Mouse (Mus musculus) embryo, embryonic 11.5 days (tissue): ENCODE results near the gene Gimap8.
"Not testable (repeated sequence)": the region's sequence is repeated elsewhere in the genome, so short reads cannot be mapped to it uniquely, and the experiment has no call there.

Experiments used
- DNase-seq: peaks from one replicate; pipeline ENCODE4 v3.0.0-alpha.2; 2012; ENCODE audit warnings: low read depth, low spot score

Gimap8 gene

DNA sequence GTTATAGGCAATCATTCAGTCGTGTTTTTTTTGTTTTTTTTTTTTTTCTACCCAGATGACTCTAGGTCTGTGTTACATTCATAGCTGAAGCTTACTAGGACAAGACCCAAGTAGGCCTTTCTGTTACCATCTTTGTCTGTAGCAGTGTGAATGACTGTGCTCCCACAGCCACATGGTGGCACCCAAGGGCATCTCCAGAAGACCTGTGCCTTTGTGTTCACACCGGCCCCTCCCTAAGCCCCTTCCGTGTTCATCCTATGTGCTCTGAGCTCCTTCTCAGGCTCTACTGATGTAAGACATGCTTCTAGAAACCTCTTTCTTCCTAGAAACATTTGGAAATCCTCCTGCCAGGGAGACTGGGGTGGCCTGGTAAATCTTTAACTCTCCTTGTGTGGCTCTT lies at the start of gene Gimap8:
Gene Gimap8, plus strand, starts transcription at position 240 of the 400 bp plus-strand sequence.
- no peak for DNase-seq

DNA sequence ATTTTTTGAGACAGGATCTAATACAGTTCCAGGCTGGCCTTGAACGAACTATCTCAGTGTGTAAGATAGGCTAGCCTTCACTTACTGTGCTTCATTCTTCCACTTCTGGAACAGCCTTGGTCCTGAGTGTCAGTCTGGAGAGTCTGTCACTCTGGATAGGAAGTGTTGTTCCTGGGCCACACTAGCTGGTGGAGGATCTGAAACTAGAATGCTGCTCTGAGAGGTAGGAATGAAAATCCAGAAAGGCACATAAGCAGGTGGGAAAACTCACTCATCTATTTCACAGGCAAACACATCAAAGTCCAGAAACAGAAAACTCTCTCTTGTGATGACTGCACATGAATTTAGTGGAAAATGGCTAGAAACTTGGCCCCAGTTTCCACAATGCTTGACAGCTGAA lies 46.4 kb upstream of the Gimap8 start:
- DNase-seq, result no peak

DNA sequence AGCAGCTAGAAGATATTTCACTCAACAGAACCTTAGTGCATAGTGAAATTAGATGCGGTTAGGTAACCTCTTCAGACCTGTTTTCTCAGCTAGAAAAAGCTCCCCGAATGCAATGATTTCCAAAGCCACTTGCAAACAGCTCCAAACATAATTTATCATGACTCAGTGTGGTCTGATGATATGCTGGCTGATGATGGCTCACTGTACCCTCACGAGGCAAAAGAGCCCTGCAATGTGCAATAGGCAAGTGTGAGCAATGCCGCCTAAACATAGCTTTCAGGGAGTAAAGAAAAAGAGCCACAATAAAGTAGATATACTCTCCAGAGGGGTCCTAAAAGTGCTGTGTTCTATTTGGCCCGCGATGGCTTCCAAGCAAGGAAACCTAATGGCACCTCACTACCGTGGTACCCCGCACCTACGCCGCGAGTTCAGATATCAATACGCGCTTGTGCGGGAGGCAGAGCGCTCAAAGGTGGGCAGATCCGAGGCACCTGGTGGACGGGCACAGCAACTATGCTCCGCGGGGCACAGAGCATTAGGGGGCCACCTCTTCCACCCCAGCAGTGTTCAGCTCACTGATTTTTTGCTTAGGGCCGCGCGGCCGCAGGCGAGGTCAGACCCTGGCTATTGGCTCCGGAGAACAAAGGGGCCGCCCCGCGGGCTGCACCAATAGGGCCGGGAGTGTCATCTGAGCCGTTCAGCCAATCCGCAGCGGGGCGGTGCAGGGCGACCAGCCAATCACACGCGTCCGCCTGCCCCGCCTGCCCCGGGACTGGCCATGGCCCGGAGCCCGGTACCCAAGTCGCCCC lies 45.6 kb upstream of the Gimap8 start, which contains the start of gene Zfp775:
Gene Zfp775, plus strand, starts transcription at position 793 of the 809 bp plus-strand sequence.
- DNase-seq, result peak; percentile 90

DNA sequence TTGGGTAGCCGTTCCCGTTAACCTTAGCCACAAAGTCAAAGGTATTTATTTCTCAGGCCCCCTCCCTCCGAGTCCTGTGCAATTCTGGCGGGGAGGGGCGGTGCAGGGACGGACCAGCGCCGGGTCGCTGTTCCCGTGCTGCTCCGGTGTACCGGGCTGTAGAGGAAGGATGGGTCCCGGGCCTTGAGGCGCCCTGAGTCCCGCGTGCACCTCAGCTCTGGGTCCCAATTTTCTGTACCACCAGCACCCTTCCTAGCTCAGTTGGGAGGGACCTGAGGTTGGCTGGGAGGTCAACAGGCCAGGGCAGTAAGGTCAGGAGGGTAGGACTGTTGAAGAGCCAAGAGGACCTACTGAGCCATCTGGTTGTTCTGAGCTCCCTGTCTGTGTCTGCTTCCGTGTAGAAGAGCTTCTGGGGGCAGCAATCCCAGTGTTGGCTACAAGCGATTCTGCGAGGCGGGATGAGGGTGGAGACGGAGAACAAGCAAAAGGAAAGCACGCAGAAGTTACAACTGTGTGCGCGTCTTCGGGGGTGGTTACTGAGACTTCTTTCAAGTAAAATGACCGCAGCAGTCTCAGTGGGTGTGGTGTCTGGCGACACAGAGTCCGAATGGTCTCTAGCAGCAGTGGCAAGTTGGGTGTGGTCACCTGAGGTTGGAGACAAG lies 44.8 kb upstream of the Gimap8 start:
- DNase-seq, result no peak

- no peak for DNase-seq
Observed at GRCm38 (mm10) chr6:48608124-48608523, 38.9 kb upstream of the Gimap8 start.

DNA sequence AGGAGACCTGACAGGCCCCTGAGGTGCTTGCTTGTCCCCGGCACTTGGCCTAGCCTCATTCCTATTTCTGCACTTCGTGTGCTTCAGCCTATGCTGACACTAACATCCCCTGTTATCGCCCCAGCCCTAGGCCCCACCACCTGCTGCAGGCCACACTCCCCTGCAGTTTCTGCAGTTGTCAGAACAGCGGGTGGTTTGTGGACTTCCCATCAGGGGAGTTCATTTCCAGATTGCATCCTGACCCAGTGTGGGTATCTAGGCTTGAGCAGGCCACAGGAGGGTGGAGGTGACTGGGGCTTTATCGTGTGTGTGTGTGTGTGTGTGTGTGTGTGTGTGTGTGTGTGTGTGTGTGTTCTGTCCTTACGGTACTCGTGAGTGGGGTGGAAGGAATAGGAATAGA lies 37.5 kb upstream of the Gimap8 start:
- no peak for DNase-seq

DNA sequence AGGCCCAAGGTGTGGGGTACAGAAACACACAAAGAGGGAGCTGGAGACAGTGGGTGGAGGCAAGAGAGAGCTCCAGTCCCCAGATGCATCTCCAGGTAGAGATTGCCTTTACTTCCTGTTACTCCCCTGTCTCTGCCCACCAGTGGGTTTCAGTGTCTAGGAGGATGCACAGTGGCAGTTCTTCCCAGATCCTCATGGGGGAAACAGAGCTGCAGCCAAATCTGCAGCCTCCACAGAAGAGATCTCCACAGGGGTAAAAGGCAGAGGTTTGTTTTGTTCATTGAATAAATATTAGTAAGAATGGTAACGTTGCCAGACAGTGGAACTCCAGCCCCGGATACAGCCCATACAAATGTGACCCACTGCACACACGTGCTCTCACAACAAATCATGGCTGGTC lies 36.4 kb upstream of the Gimap8 start:
- no peak for DNase-seq

- no peak for DNase-seq
Observed at GRCm38 (mm10) chr6:48613464-48613863, 33.6 kb upstream of the Gimap8 start.

GRCm38 (mm10) chr6:48614756-48615155 lies 32.3 kb upstream of the Gimap8 start:
- no peak for DNase-seq

DNA sequence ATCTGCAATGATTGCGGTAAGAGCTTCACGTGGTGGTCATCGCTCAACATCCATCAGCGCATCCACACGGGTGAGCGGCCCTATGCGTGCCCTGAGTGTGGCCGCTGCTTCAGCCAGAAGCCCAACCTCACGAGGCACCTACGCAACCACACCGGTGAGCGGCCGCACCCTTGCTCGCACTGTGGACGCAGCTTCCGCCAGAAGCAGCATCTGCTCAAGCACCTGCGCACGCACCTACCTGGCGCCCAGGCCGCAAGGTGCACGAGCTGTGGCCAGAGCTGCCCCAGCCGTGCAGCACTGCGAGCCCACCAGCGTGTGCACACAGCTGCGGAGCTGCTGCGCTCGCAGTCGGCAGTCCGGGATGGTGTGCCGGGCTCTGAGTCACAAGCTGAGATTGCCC lies 27.0 kb upstream of the Gimap8 start:
- DNase-seq, result no peak

DNA sequence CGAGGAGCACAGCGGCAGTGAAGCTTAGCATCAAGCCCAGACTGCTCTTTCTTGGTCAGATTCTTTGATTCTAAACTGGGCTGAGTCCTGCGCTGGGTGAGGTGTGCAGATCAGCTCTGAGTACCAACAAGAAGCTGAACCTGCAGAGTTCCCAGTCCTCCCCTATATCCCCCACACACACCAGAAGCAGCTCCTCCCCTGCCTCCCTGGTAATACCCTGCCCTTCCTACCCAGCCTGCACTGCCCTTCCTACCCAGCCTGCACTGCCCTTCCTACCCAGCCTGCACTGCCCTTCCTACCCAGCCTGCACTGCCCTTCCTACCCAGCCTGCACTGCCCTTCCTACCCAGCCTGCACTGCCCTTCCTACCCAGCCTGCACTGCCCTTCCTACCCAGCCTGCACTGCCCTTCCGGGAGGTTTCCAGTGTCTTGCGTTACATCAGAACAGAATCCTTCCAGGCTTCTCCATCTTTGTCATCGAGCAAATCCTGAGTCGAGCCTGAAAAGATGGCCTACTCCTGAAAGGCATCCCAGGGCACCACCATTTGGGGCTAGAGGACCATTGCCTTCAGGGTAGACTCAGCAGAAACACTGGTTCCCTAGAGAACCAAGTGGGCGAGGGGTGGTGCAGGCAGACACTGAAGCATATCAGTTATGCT lies 24.7 kb upstream of the Gimap8 start:
- not testable (repeated sequence) for DNase-seq

DNA sequence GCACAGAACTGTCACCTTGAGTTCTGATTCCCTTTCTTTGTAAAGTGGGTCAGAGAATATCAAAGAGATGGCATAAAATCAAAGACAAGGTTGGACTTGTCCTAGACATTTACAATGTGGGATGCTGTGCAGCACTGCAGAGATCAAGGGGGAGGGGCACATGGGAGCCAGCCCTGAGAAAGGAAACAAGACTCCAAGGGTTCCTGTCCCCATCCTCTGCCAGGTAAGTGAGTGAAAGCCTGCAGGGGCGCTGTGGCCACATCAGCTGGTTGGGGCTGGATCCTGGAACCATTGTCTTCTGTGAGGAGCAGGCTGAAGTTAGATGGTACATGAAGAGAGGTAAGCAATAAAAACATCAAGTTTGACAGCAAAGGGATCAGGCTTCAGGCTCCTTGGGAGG lies 23.6 kb upstream of the Gimap8 start:
- no peak for DNase-seq

DNA sequence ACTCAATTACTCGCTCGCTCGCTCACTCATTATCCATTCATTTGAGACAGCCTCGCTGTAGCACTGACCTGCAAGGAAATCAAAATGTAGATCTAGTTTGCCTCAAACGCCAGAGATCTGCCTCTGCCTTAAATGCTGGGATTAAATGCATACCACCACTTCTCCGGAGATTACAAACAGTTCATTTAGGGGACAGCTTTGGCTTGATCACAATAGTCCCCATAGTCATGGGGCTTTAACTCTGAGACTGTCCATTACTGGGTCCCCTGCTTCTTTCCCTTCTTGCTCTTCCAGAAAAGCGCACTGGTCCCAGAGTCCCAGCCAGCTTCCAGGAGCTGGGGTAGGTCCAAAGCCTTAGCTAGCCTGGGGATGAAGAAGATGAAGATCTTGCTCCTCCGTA lies 20.6 kb upstream of the Gimap8 start, which contains the start of gene AI854703:
Gene AI854703, plus strand, starts transcription at position 301 of the 400 bp plus-strand sequence.
- no peak for DNase-seq

GRCm38 (mm10) chr6:48626984-48627383 lies 20.1 kb upstream of the Gimap8 start:
- no peak for DNase-seq

DNA sequence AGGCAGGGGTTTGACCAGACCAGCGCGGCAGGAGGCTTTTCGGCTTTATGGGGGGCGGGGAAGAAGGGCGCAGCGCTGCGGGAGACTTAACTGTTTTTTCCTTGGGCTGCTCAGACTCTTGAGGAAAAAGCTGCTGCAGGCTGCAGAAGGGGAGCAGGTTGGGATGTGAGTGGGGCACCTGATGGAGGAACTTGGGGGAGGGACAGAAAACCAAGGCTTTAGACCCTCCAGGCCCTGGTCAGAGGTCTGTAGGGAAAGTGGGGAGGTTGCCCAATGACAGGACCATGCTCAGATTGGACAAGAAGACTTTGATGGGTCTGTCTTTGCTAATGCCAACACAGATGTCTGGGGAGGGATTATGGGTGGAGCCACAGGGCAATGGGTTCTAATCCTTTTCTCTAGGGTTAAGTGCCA lies 19.5 kb upstream of the Gimap8 start:
- DNase-seq, result no peak

DNA sequence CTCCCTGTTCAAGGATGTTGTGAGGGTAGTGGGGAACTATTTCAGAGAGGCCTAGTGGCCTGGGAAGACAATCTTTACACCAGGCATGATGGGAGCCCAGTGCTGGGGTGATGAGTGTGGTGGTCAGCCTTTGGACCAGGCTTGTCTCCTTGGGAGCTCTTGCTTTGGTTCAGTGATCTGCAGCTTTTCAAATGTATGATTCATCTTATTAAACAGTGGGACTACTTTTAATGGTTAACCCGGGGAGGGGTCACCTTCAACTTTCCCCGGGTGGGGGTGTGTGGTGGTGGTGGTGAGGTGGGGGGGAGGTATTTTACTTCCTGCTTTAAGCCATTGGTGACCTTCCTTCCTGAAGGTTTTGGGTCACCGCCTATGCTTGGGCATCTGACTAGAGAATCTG lies 18.7 kb upstream of the Gimap8 start:
- no peak for DNase-seq

DNA sequence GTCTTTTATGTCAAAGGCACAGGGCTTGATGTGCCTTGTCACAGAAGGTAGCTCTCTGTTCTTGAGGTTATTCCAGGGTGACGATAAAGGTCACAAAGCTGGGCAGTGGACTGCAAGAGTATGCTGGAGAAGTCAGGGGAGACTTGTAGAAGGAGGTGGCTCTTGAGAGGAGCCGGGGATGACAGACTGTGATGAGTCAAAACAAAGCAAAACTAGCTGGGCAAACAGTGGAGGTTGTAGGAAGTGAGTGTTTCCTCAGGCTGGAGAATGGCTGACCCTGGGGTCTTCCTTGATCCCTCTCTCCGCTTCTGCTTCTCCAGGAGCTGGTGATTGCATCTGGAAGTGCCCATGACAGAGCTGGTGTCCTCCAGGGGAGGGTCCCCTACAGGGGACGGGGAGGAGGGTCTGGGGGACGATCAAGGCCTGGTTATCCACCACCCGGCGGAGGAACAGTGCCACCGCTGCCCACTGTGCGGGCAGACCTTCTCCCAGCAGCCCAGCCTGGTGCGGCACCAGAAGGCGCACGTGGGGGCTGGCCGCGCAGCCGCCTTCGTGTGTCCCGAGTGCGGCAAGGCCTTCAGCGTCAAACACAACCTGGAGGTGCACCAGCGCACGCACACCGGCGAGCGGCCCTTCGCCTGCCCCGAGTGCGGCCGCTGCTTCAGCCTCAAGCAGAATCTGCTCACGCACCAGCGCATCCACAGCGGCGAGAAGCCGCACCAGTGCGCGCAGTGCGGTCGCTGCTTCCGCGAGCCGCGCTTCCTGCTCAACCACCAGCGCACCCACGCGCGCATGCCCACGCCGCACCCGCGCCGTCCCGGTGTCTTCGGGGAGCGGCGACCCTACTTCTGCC lies 18.0 kb upstream of the Gimap8 start:
- DNase-seq, result no peak

DNA sequence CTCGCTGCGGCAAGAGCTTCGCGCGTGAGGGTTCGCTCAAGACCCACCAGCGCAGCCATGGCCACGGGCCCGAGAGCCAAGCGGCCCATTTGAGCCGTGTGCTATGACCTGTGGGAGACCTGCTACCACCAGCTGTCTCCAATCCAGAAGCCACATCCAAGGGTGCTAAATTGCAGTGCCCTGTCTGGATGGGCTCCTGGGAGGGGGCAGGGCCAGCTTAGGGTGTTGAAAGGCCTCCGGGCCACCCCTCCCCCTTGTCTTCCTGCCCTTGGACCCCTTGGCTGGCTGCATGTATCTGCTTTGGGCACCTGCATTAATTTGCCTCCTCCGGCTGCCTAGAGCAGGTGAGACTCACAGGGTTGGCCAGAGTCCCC lies 17.4 kb upstream of the Gimap8 start:
- DNase-seq, result no peak

GRCm38 (mm10) chr6:48630831-48631230 lies 16.2 kb upstream of the Gimap8 start:
- no peak for DNase-seq

GRCm38 (mm10) chr6:48635105-48635504 lies 11.9 kb upstream of the Gimap8 start:
- no peak for DNase-seq

DNA sequence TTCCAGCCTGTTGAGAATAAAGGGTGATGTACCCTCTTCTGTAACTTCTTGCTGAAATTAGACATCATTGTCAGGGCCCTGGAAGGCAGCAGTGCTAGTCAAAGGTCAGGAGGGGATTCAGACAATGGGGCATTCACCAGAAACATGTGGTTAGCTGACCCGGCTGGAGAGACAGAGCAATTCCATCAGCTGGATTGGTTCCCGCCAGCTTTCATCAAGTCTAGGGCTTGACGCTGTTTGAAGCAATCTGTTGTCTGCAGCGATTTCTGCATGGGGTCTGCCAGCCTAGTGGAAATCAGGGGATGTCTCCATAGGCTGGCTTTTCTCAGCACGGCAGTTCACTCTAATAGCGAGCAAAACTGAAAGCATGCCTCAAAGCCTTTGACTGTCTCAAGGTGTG lies 10.5 kb upstream of the Gimap8 start:
- DNase-seq, result no peak
